Mouse (Mus musculus) left cerebral cortex, postnatal 14 days (tissue): ENCODE measurements around the gene Hoxd10. TPM values are rescaled to one million over a fixed set of nuclear protein-coding genes. Genes with fewer than 3 reads are reported as not detected.

Source experiments
- DNase-seq, 2 experiments: peaks; one replicate each; pipeline ENCODE4 v3.0.0; 2021 to 2022; ENCODE audit warnings: low spot score in 2 of 2, mixed read lengths in 1 of 2
- intact Hi-C: fragments of 180-260 bp; cut with DNase I; formaldehyde crosslinking; loops from one replicate; pipeline ENCODE4 v1.15.1; 2025
- total RNA-seq, 2 experiments: library from RNA; stranded (reverse); gene quantifications; 2 replicates each; pipeline ENCODE4 v1.2.3; 2021

Gene Hoxd10
- total RNA-seq, 2 experiments from 2014 or later, result not detected

- intact Hi-C loops, result loop anchor here (10.0 kb wide), 1 partner anchor 1401 kb away; the partner anchor contains the start of gene Sp9
- no peak for DNase-seq
Observed at GRCm38 (mm10) chr2:74675666-74676282, 15.9 kb upstream of the Hoxd10 start.

- intact Hi-C loops, result loop anchor here (10.0 kb wide), 1 partner anchor 1402 kb away; the partner anchor contains the start of gene Sp9
- DNase-seq, result no peak
Observed at GRCm38 (mm10) chr2:74676376-74677052, 15.2 kb upstream of the Hoxd10 start.

GRCm38 (mm10) chr2:74677106-74677505 lies 14.6 kb upstream of the Hoxd10 start:
- intact Hi-C loops, result loop anchor here (10.0 kb wide), 1 partner anchor 1402 kb away; the partner anchor contains the start of gene Sp9
- DNase-seq, result no peak

DNA sequence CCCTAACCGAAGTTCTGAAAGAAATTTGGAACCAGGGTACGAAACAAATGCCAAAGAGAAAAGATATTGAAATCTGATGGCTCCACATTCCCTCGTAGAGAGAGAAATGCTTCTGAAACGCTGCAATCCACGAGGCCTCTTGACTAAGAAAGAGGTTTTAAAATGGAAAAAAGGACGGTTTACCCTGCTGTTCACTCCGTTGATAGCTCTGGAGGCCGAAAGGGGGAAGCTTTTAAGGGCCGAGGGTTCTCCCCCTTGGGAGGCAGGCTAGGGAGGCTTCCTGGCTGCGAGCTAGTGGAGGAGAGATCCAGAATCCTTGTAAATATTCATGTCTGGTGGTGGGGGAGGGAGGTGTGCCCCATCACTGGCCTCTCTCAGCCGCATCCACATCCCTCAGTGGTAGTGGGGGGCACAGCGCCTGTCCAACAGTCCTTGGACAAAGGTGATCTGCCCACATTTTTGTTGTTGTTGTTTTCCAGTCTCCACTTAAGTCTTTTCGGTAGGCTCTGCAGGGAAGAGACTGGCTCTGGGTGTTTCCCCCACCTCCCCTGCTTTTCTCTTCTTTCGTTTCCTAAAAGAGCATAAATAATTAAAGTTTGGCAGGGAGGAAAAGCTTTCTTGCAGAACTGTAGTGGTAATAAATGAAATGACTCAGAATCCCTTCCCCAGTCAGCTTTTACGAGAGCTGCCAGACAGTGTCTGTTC lies 12.7 kb upstream of the Hoxd10 start, which contains the start of gene Hoxd11:
Gene Hoxd11, plus strand, starts transcription at position 667 of the 705 bp plus-strand sequence.
- DNase-seq, result no peak
- intact Hi-C loops, result loop anchor here (10.0 kb wide), 1 partner anchor 1404 kb away; the partner anchor contains the start of gene Sp9

GRCm38 (mm10) chr2:74679596-74679971 lies 12.1 kb upstream of the Hoxd10 start:
- intact Hi-C loops, result loop anchor here (10.0 kb wide), 1 partner anchor 1405 kb away; the partner anchor contains the start of gene Sp9

GRCm38 (mm10) chr2:74679980-74680379 lies 11.7 kb upstream of the Hoxd10 start:
- intact Hi-C loops, result loop anchor here (10.0 kb wide), 1 partner anchor 1405 kb away; the partner anchor contains the start of gene Sp9
- no peak for DNase-seq

More at GRCm38 (mm10) chr2:74679596-74679971, 12.1 kb upstream of the Hoxd10 start:
- DNase-seq, result no peak

DNA sequence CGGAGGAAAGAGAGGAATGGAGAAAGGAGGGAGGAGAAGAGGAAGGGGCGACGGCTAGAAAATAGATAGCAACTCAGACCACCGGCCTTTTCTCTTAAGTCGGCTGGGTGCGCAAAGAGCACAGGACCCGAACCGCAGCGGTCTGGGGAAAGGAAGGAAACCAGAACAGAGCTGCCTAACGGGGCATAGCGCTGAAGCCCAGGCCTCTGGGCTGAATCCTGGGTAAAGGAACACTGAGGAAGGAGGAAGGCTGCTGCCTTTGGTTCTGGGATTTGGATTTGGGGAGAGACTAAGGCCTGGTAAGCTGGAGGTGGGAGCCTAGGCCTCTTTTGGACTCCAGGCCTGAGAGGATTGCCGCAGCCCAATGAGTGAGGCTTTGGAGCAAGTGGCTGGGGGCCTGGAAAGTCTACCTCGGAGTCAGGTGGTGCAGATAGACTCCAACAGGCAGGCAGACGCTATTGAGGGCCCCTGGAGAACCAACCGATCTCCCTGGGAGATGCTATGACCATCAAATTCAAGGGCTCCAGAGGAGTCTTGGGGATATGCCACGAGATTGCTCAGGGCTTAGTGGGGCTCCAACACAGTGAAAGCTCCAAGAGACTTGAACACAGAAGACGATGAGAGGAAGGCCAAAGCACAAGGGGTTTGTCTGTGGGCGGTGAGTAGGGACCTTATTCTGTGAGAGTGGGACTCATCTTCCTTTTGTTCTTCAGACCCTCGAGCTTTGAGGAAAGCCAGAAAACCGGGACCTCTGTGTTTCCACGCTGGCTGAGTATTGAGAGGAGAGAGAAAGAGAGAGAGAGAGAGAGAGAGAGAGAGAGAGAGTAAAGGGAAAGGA lies 10.9 kb upstream of the Hoxd10 start:
- DNase-seq, result no peak
- intact Hi-C loops, result no loop called here

- intact Hi-C loops, result no loop called here
Observed at GRCm38 (mm10) chr2:74681594-74682531, 9.9 kb upstream of the Hoxd10 start.

DNA sequence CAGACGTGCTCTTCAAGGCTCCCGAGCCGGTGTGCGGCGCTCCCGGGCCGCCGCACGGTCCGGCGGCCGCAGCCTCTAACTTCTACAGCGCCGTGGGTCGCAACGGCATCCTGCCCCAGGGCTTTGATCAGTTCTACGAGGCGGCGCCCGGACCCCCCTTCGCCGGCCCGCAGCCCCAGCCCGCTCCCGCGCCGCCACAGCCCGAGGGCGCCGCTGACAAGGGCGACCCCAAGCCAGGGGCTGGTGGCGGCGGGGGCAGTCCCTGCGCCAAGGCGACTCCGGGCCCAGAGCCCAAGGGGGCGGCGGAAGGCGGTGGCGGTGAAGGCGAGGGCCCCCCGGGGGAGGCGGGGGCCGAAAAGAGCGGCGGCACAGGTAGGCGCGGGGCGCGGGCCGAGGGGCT lies 8.9 kb upstream of the Hoxd10 start:
- intact Hi-C loops, result no loop called here
- no peak for DNase-seq

More at GRCm38 (mm10) chr2:74681594-74682531, 9.9 kb upstream of the Hoxd10 start:
- DNase-seq, result no peak

DNA sequence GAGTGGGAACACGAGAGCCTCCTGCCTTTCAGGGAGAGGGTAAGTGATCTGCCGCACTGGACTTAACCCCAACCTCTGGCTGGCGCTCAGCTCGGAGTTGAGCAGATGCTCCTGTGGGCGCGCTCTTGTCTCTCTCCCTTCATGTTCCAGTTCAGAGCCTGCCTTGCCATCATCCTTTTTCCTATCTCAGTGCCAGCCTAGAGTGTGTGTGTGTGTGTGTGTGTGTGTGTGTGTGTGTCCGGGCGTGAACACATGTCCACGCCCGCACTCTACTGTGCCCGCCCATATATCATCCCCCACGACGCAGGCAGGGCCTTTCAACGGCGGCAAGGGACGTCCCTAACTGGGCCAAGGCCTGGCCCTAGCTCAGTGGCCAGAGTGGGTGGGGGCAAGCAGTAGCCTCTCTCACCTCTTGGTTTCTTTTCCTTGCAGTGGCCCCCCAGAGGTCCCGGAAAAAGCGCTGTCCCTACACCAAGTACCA lies 8.2 kb upstream of the Hoxd10 start:
- intact Hi-C loops, result no loop called here
- no peak for DNase-seq

DNA sequence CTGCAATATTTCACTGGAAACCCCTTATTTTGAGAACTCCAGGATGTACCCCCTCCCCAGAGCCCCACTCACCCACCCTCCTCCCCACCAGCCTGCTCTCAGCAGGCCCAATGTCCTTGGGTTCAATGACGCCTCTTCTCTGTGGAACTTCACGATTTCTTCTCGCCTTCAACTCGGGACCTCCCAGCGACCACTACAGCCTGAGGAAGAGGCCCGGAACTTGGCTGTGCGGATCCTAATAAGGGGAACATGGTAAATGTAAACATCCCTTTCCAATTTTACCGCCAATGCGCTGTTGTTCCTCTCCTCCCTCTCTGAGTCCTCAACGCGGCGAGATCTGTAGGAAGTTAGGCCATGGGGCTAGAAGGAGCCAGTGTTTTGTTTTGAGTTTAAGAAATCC lies 7.6 kb upstream of the Hoxd10 start:
- intact Hi-C loops, result no loop called here
- DNase-seq, result no peak

- intact Hi-C loops, result no loop called here
- no peak for DNase-seq
Observed at GRCm38 (mm10) chr2:74685059-74685603, 6.6 kb upstream of the Hoxd10 start.

DNA sequence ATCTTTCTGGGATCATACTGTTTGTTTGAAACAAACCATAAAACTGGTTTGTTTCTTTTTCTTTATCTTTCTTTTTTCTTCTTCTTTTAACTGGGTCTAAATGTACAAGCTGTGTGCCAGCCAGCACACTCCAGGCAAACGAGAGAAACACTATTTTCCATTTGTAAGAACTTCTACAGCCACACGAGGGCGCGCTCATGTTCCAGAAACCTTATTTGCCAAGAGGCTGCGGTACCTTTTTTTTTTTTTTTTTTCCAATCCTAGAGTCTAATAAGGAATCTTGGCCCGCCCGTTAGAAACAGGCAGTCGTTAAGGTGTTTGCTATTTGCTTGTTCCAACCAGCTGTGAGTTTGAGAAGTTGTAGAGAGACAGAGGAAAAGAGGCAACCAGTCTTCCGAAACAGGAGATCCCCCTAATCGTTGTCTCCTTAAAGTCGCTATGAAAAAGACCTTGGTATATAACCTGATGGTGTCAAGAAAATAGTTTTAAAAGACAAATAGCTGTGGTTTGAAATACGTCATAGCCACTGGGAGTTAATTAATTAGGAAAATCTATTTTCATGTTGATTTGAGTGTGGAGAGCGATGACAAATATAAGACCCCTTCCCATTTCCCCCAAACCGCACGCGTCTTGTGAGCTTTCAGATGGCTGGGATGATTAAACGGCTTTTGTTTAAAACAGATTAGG lies 5.3 kb upstream of the Hoxd10 start:
- intact Hi-C loops, result no loop called here
- DNase-seq, result peak; percentile 41 to 63

DNA sequence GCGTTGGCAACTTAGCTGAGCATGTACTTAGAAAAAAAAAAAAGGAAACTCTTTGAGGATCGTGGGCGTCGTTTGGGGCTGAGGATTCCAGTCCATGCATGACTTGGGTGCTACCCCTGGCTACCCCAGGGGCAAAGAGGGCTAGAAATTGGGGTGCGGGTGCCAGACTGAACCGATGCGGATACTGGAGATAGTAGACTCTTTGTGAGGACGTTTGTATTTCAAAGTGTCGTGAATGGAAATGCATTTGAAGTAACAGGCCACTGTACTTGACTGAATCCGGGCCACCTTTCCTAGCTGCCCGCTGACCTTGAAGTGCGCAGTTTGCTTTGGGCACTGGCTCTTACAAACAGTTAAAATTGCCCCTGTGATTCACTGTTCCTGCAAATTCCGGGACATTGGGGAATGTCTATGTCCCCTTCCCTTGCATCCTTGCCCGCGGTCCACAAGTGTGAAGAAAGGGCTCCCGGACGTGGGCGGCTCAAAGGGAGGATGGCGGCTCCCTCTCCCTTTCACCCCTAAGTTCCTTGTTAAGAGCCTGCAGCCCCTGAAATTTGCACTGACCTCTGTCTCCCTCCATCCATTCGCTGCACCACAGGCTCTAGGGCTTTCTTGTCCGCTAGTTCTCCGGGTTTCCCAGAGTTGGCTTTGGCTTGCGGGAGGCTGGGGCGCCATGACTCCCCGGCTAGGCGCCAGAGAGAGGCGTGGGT lies 4.6 kb upstream of the Hoxd10 start:
- intact Hi-C loops, result no loop called here

DNA sequence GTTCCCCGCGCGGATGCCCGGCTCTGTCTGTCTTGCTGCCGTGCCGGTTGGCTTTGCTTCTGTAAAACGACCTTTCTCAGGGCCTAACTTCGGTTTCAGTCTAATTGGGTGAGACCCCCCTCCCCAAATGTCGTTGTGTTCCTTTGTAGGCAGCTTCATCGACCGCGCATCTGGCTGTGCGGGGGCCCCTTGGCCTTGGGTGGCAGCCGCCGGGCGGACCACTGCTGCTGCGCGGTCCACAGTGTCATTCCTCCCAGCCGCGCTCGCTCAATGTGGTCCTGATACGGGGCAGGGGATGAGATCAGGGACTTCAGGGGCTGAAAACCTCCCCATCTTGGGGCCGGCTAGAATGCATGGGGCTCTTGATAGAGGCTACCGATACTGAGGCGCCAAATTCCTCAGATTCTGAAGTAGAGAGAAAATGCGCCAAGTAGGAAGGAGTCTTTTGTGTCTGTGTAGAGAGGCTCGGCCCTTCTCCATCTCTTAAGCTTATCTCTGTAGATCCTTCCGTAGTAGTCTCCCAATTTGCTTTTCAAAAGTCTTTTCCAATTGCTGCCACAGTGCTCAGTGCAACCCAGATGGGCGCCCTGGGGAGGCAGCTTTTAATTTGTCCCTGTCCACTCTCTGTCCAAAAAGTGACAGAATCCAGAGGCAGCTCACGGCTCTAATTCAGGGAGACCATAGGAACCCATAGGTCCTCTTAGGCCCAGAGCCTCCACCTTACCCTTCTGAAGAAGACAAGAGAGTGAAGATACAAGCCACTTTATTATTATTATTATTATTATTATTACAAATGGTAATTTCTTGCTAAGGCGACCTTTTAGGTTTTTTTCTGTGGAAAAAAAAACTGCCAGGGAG lies 3.8 kb upstream of the Hoxd10 start:
- intact Hi-C loops, result no loop called here

More for the DNA sequence above, 4.6 kb upstream of the Hoxd10 start:
- no peak for DNase-seq

More for the DNA sequence above, 3.8 kb upstream of the Hoxd10 start:
- DNase-seq, result no peak
